Mouse (Mus musculus): ENCODE data around the gene Hyal3.

- TF ChIP-seq CTCF (IDR thresholded peaks at IDR 0.05; ENCODE audit: low read depth) (no peak), EP300 (optimal IDR thresholded peaks at IDR 0.05) (no peak)
Observed at GRCm38 (mm10) chr9:107620954-107621353, 40.3 kb downstream of the Hyal3 start.

All from stomach, postnatal 0 days (tissue).